Mouse (Mus musculus) thymus, adult 18-20 months (tissue): ENCODE data around the gene Psma3.
"Not testable (repeated sequence)": the region's sequence is repeated elsewhere in the genome, so short reads cannot be mapped to it uniquely, and the experiment has no call there.

Experiments
- DNase-seq, 2 experiments: peaks; one replicate each; pipeline ENCODE4 v3.0.0; 2022; ENCODE audit warnings: mixed read lengths in 2 of 2

Psma3 gene

GRCm38 (mm10) chr12:71003760-71004426 is 29.5 kb downstream of the Psma3 start:
- DNase-seq: no peak

- no peak for DNase-seq
These were observed 31.7 kb downstream of the Psma3 start for GRCm38 (mm10) chr12:71006141-71006540.

- DNase-seq: no peak
These were observed 32.5 kb downstream of the Psma3 start for GRCm38 (mm10) chr12:71006901-71007300.

- no peak for DNase-seq
These were observed 35.3 kb downstream of the Psma3 start for GRCm38 (mm10) chr12:71009769-71010168.

GRCm38 (mm10) chr12:71014845-71015362 is 40.5 kb downstream of the Psma3 start:
- DNase-seq: no peak

GRCm38 (mm10) chr12:71015363-71016210 is 41.2 kb downstream of the Psma3 start, which contains the start of gene Arid4a:
Arid4a (plus strand) TSS chr12:71015990.
- DNase-seq: peak; percentile 95 to 99

- no peak for DNase-seq
These were observed 41.7 kb downstream of the Psma3 start for GRCm38 (mm10) chr12:71016211-71016502.

GRCm38 (mm10) chr12:71016503-71017241 is 42.3 kb downstream of the Psma3 start:
- DNase-seq: peak; percentile 38 to 45

GRCm38 (mm10) chr12:71017242-71017571 is 42.8 kb downstream of the Psma3 start:
- DNase-seq: no peak

- DNase-seq: no peak
These were observed 43.4 kb downstream of the Psma3 start for GRCm38 (mm10) chr12:71017827-71018226.

GRCm38 (mm10) chr12:71019211-71019610 is 44.8 kb downstream of the Psma3 start:
- DNase-seq: no peak

GRCm38 (mm10) chr12:71024411-71024810 is 50.0 kb downstream of the Psma3 start:
- DNase-seq: no peak

GRCm38 (mm10) chr12:71028265-71028664 is 53.8 kb downstream of the Psma3 start:
- not testable (repeated sequence) for DNase-seq

- DNase-seq: no peak
These were observed 55.8 kb downstream of the Psma3 start for GRCm38 (mm10) chr12:71030260-71030659.

GRCm38 (mm10) chr12:71030722-71031121 is 56.3 kb downstream of the Psma3 start:
- no peak for DNase-seq

- DNase-seq: no peak
These were observed 61.4 kb downstream of the Psma3 start for GRCm38 (mm10) chr12:71035826-71036225.

GRCm38 (mm10) chr12:71036729-71037404 is 62.4 kb downstream of the Psma3 start:
- no peak for DNase-seq

GRCm38 (mm10) chr12:71040462-71040861 is 66.0 kb downstream of the Psma3 start:
- peak; percentile 32 to 47 for DNase-seq

- no peak for DNase-seq
These were observed 68.0 kb downstream of the Psma3 start for GRCm38 (mm10) chr12:71042451-71042850.

GRCm38 (mm10) chr12:71043571-71043970 is 69.2 kb downstream of the Psma3 start:
- DNase-seq: no peak

GRCm38 (mm10) chr12:71044488-71044887 is 70.1 kb downstream of the Psma3 start:
- no peak for DNase-seq
